ENCODE assay signal across 9 mouse cellular contexts in the genomic region with DNA sequence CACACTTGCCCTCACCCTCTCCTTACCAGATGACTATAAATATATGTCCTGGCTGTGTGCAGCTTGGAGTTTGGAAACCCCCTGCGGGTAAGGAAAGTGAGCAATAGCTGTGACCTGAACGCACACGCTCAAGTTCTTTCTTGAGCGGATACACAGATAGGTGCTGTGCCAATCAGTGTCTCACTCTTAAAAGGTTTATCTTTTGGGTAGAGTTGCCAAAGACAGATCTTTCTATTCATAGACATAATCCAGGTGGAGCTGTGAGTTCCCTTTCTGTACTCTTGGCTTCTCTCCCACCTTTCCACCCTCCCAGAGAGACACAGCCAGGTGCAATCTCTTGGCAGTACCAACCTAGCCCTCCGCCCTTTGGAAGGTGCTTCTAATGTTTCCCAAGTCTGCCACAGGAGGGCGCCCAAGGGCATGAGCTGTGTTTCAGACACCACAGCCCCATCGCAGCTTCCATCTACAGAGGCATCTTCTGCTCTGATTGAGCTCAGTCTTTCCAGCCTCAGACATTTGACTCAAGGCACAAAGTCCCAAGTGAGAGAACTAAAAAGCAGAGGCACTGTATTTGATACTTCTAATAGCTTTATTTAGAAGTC. TPM values are rescaled to one million over a fixed set of nuclear protein-coding genes. Genes with fewer than 3 reads are reported as not detected.
A peak's percentile ranks its signal among the peaks of the same experiment; 100 is the strongest.
DNase-seq lines count a peak whose midpoint lies in the region; ATAC-seq and TF ChIP-seq lines count a peak whose summit lies in the region.
"Had no signal": no experiment of that assay in that cellular context is flagged by ENCODE, and none has a peak within 500 bp of the region (broad histone marks: within the 10 kb centered on the region; RNA-seq: fewer than 3 reads in every experiment).

No protein-coding gene starts in this region.

- peak; percentile 70 for ATAC-seq in lung, embryonic 14.5 days (ENCODE audit: insufficient read depth)

- H3K36me3 ChIP-seq in C2C12 (ENCODE audit: control insufficient read depth, insufficient read depth) = no peaks in the 10 kb centered on the region
- H3K36me3 ChIP-seq in lung, embryonic 14.5 days (ENCODE audit: insufficient read depth) = no peaks in the 10 kb centered on the region
- H3K36me3 ChIP-seq: embryonic facial prominence, embryonic 15.5 days had no signal

- no peak overlapping the region for H3ac ChIP-seq in C2C12 (ENCODE audit: control insufficient read depth, insufficient read length, low read depth)

- peak; percentile 82 for DNase-seq in brain, embryonic 14.5 days (ENCODE audit: low read depth)
- DNase-seq in fat pad, adult 2 months (ENCODE audit: extremely low read depth, low read depth, low spot score) = peak; percentile 90
- peak; percentile 85 to 89 for DNase-seq in heart, postnatal 10 days
- peak; percentile 91 to 93 for DNase-seq in kidney, postnatal 4 days
- DNase-seq in lung, embryonic 14.5 days = peak; percentile 90
- DNase-seq in retina, adult 2 months (ENCODE audit: low read depth, low spot score) = peak; percentile 32
- peak; percentile 37 to 56 for DNase-seq in thymus, postnatal 36 days

- intact Hi-C loops in heart, postnatal 10 days (cut with DNase I) = loop anchor here (1.0 to 10.0 kb wide), 2 partner anchors 228 to 617 kb away; no protein-coding TSS in a partner anchor

- no peak overlapping the region for H3K9ac ChIP-seq in lung, embryonic 14.5 days
- H3K9ac ChIP-seq: embryonic facial prominence, embryonic 15.5 days had no signal

- peak; percentile 73 for TF ChIP-seq CTCF in C2C12 (IDR thresholded peaks at IDR 0.05; ENCODE audit: control insufficient read depth, insufficient read depth, insufficient read length)
- TF ChIP-seq CTCF in brain, embryonic 14.5 days (IDR thresholded peaks at IDR 0.05; ENCODE audit: borderline replicate concordance, extremely low read depth, insufficient read depth, insufficient read length) = peak; percentile 92
- TF ChIP-seq CTCF in lung, embryonic 14.5 days (IDR thresholded peaks at IDR 0.05; ENCODE audit: low read depth) = peak; percentile 96

- H3K79me2 ChIP-seq in C2C12 (ENCODE audit: control insufficient read depth, insufficient read depth) = peaks cover 13% of the 10 kb centered on the region

- no peaks in the 10 kb centered on the region for H3K27me3 ChIP-seq in C2C12 (ENCODE audit: control insufficient read depth, insufficient read depth, insufficient read length)
- H3K27me3 ChIP-seq in lung, embryonic 14.5 days (ENCODE audit: insufficient read depth, low read length) = no peaks in the 10 kb centered on the region

- no peak overlapping the region for H3K4me2 ChIP-seq in lung, embryonic 14.5 days
- H3K4me2 ChIP-seq: embryonic facial prominence, embryonic 15.5 days had no signal

- H3K4me3 ChIP-seq in C2C12 (ENCODE audit: insufficient read depth, poor library complexity, severe bottlenecking) = no peak overlapping the region
- no peak overlapping the region for H3K4me3 ChIP-seq in lung, embryonic 14.5 days (ENCODE audit: low read depth, low read length)
- H3K4me3 ChIP-seq: embryonic facial prominence, embryonic 15.5 days had no signal

- H3K9me3 ChIP-seq in lung, embryonic 14.5 days (ENCODE audit: low read depth, low read length) = no peaks in the 10 kb centered on the region
- H3K9me3 ChIP-seq: embryonic facial prominence, embryonic 15.5 days had no signal

- WGBS in lung, embryonic 14.5 days = 41% methylated on average over 7 of the region's 7 CpGs

- H3K27ac ChIP-seq in lung, embryonic 14.5 days (ENCODE audit: low read depth) = no peak overlapping the region
- H3K27ac ChIP-seq: embryonic facial prominence, embryonic 15.5 days had no signal

- no peaks in the 10 kb centered on the region for H3K4me1 ChIP-seq in lung, embryonic 14.5 days (ENCODE audit: insufficient read depth)

- H3K79me3 ChIP-seq in C2C12 (ENCODE audit: low read depth) = no peaks in the 10 kb centered on the region

- no peak for TF ChIP-seq POLR2A in brain, embryonic 14.5 days (IDR thresholded peaks at IDR 0.05; ENCODE audit: borderline replicate concordance, extremely low read depth, insufficient read depth, insufficient read length, poor library complexity, severe bottlenecking)

TF ChIP-seq in C2C12, 6 proteins besides CTCF, POLR2A, EP300 and RAD21:
- TF ChIP-seq USF1 (IDR thresholded peaks at IDR 0.05; ENCODE audit: low read depth) = no peak
- TF ChIP-seq CEBPB (IDR thresholded peaks at IDR 0.05; ENCODE audit: low read depth) = no peak
- no peak for TF ChIP-seq MAX (IDR thresholded peaks at IDR 0.05)
- no peak for TF ChIP-seq FOSL1 (IDR thresholded peaks at IDR 0.05; ENCODE audit: insufficient read depth, low read length, poor library complexity, severe bottlenecking)
- TF ChIP-seq MYOG (IDR thresholded peaks at IDR 0.05; ENCODE audit: control insufficient read depth, extremely low read depth, insufficient read length) = no peak
- TF ChIP-seq MYOD1 (IDR thresholded peaks at IDR 0.05; ENCODE audit: control insufficient read depth, insufficient read length, low read depth) = no peak

RNA-seq across cellular contexts. Expression of a gene that starts 8.8 kb away (rescaled TPM):
- polyA plus RNA-seq in C2C12 (2012; fragmentation: generic; extraction: Trizol) = 69.7 TPM
- polyA plus RNA-seq in brain, embryonic 14.5 days (2012; rRNA removed) = 5.8 and 9.8 TPM in 2 replicates
- 10 to 100 TPM; 43.1 to 44.3 TPM for total RNA-seq in heart, postnatal 10 days (2021)
- polyA plus RNA-seq in lung, embryonic 14.5 days (2014; fragmentation: Nextera tagmentation; extraction: Ambion mirVana) = 78.5 and 92.5 TPM in 2 replicates

Comparison
In these comparisons a context has a peak if more than half of its experiments do, and no peak if none do; other contexts are left out.
1. DNase-seq: peak in every context shown above with its lines; median percentile 92 in kidney, postnatal 4 days; 90 in fat pad, adult 2 months; 90 in lung, embryonic 14.5 days; 87 in heart, postnatal 10 days; 82 in brain, embryonic 14.5 days; 46 in thymus, postnatal 36 days; 32 in retina, adult 2 months.